Mouse (Mus musculus) lung, postnatal 14 days (tissue): ENCODE data around the gene Zc3h6.
A peak's percentile ranks its signal among the peaks of the same experiment; 100 is the strongest.

Experiments
- DNase-seq: peaks from one replicate; pipeline ENCODE4 v3.0.0; 2021

The Zc3h6 gene

GRCm38 (mm10) chr2:128966641-128967580, at the start of gene Zc3h6:
Gene Zc3h6, plus strand, starts transcription at chr2:128967402.
- DNase-seq = peak; percentile 99

DNA sequence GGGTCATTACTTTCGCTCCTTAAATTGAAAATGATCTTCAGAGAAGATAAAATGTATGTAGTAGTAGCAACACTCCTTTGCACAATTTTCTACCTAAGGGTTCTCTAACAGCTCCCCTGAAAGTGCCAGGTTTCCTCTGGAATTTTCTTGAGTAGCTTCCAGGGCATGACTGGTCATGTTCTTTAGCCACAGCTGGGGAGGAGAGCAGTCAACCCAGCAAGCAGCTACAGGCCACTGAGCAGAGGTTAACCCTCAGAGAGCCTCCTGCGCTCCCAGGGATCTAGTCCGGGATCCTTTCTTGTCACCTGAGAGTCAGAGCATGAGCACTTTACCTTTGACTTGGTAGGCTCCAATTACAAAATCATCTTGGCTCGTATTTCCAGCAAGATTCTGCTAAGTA, 42.4 kb upstream of the Zc3h6 start:
- DNase-seq = no peak

DNA sequence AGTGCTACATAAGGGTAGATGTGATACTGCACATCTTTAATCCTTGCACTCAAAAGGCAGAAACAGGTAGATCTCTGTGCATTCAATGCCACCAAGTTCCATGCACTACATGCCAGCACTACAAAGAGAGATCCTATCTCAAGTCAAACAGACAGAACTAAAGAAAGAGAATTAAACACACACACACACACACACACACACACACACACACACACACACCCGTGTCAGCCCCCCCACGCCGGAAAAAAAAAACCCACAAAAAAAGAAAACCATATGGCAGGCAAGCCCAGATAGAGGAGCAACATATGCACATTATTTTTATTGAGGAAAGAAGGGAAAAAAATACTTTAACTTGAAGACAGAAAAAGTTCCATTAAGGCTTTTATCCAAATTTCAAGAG, 38.8 kb upstream of the Zc3h6 start:
- no peak for DNase-seq

GRCm38 (mm10) chr2:128930704-128931103, 36.5 kb upstream of the Zc3h6 start:
- DNase-seq = no peak

GRCm38 (mm10) chr2:128936256-128936655, 30.9 kb upstream of the Zc3h6 start:
- no peak for DNase-seq

- peak; percentile 98 for DNase-seq
Observed at GRCm38 (mm10) chr2:128943538-128944528, 23.4 kb upstream of the Zc3h6 start, which contains the start of gene Zc3h8. Gene Zc3h8, minus strand, starts transcription at chr2:128944077.

GRCm38 (mm10) chr2:128947962-128948588, 19.1 kb upstream of the Zc3h6 start:
- DNase-seq = peak; percentile 21

DNA sequence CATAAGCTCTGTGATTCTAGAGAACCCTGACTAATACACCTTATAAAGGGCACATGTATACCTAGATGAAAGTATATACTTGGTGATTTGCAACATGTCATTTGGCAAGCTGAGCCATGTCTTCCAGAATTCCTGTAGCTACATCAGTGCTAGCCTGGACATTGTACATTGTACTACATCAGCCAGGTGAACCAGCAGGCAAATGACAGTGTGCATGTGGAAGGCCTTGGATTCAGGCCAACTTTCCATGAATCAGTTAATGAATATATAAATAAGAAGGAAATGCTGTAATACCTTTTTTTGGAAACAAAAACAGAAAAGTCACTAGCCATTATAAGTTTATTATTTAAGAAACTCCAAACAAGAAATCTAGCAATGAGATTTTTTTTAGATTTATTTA, 13.0 kb upstream of the Zc3h6 start:
- DNase-seq = no peak

DNA sequence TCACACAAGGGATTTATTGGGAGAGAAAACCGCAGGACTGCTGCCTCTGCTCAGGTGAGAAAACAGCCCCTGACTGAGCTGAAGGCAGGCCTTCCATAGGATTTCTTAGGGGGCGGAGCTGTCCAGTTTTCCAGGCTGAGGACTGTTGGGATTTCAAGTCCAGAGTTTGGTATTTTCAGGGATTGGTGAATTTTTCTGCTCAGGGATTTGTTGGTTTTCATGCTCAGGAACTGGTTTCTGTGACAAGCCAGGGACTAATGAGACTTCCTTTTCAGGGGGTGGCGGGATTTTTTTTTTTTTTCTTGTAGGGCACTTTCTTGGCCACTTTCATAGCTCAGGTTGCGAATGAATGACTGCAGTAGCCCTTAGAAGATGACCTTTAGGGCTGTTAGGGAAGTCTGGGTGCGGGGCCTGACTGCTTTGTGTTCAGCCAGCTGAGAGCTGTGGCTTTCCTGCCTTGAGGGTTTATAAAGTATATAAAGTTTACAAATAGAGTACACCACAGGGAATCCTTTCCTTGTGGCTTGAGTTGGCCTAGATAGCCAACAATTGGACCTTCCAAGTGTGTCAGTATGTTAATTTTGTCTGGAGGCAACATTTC, 1.6 kb upstream of the Zc3h6 start:
- no peak for DNase-seq

GRCm38 (mm10) chr2:128966236-128966635, 966 bp upstream of the Zc3h6 start:
- DNase-seq = no peak

DNA sequence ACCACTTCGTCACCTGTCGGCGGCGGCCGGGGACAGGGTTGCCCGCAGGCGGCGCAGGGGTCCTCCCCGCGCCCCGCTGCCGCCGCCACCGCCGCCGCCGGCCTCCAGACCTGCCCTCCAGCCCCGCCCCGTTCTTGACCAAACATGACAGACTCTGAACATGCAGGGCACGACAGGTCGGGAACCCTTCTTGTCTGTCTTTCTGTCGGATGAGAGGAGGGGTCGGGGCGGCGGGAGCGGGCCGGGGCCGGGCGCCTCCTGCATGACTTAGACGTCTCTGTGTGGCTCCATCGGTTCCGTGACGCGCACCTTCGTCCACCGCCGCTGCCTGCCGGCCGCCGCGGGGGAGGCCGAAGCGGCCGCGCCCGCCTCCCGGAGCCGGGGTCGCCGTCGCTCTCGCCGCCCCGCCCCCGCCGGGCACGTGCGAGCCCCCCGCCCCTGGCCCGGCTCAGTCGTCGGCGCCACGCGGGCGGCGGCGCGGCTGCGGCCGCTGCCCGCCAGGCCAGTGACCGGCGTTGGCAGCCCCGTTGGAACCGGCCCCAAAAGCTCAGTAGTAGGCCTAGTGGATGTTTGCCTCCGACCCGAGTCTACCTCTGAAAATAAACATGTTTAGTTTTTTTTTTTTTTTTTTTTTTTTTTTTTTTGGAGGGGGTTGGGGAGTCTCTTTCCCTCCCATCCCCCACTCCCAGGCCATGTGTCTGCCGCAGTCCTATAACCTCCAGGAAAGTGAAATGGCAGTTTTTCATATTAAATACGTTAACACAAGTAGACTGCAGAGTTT, 649 bp downstream of the Zc3h6 start, which contains the start of gene Gm10762:
Gene Gm10762, minus strand, starts transcription at position 65 of the 781 bp plus-strand sequence.
- peak; percentile 82 for DNase-seq

GRCm38 (mm10) chr2:128968475-128969083, 1.4 kb downstream of the Zc3h6 start:
- no peak for DNase-seq

GRCm38 (mm10) chr2:128972301-128972700, 5.1 kb downstream of the Zc3h6 start:
- no peak for DNase-seq

GRCm38 (mm10) chr2:128975572-128975971, 8.4 kb downstream of the Zc3h6 start:
- no peak for DNase-seq

- DNase-seq = no peak
Observed at GRCm38 (mm10) chr2:128984746-128985145, 17.5 kb downstream of the Zc3h6 start.

- no peak for DNase-seq
Observed at GRCm38 (mm10) chr2:129004872-129005271, 37.7 kb downstream of the Zc3h6 start.

GRCm38 (mm10) chr2:129006194-129006749, 39.1 kb downstream of the Zc3h6 start:
- no peak for DNase-seq

- peak; percentile 19 for DNase-seq
Observed at GRCm38 (mm10) chr2:129008867-129009266, 41.7 kb downstream of the Zc3h6 start.

- no peak for DNase-seq
Observed at GRCm38 (mm10) chr2:129020106-129020505, 52.9 kb downstream of the Zc3h6 start.

DNA sequence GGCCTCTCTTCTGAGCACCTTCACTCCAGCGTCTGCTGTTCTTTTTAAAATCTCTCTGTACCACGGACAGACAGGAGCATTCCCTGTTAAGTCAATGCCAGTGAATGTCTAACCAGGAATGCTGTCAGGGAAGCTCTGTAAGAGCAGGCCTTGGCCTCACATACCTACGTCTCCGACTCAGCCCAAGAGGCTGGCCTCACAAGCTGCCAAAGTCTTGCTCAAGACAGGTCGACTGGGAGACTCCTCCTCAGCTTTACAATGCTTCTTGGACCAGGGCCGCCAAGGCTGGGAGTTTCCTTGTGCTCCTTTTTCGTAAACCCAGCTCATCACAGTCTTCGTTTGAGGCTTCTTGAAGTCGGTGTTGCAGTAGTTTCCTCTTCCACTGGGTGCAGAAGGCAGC, 57.6 kb downstream of the Zc3h6 start:
- peak; percentile 27 for DNase-seq

- no peak for DNase-seq
Observed at GRCm38 (mm10) chr2:129035381-129035780, 68.2 kb downstream of the Zc3h6 start.
